Mouse (Mus musculus) embryo, embryonic 11 days (tissue): ENCODE results near the gene Nubp2.

Source experiments
- DNase-seq: peaks from one replicate; pipeline ENCODE4 v3.0.0-alpha.2; 2015

The Nubp2 gene

DNA sequence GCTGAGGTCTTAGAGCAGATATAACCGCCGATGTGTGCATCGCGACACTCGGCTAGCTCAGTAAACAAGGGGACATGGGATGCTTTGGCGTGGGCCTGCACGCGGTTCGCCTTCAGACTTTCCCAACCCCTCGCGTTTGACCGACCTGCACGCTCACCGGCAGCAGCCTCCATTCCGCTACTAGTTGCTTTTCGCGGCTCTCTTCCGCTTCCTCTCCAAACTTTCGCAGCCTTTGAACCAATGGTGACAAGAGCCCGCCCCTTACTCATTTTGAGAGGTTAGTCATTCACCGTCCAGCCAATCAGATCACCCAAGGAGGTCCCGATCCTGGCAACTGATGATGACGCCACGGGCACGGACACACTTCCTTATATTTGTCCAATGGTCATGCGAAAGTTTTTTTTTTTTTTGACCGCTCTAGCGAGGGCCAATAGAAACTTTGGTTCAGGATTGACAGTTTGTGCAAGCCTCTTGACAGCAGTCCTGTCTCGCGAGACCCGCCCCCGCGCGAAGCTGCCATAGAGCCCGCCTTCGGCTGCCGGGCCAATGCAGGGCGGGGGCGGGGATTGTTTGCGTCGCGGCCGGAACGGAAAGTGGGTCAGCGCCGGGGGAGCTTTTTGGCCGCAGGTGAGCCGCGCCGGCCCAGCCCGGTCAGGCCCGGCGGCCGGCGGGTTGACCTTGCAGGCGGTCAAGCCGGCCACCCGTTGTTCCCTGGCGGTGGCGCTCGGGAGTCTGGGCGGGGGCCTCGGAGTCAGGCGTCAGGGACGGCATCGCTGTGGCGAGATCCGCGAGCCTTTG, at the start of gene Nubp2, which contains the start of gene Spsb3:
TSS of gene Nubp2 (minus strand) at position 216 of the 798 bp plus-strand sequence.
TSS of gene Spsb3 (plus strand) at position 510 of the 798 bp plus-strand sequence.
- peak; percentile 99 for DNase-seq

DNA sequence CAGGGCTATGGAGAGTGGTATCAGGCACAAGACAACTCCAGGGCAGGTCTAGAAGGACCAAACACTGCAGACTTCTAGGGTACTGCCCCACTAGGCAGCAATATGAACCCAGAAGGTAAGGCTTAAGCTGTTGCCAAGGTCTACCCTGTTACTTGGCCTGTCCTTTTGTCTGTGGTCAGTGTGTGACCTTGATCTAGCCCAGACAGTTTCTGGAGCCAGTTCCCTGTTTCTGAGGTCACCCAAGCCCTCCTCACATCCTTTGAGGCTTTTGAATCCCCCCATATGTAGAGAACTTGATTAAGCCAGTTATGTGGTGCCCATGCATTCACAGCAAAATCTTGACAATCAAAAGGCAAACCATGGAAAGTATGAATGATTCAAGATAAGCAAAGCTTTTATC, 49.5 kb upstream of the Nubp2 start:
- no peak for DNase-seq

DNA sequence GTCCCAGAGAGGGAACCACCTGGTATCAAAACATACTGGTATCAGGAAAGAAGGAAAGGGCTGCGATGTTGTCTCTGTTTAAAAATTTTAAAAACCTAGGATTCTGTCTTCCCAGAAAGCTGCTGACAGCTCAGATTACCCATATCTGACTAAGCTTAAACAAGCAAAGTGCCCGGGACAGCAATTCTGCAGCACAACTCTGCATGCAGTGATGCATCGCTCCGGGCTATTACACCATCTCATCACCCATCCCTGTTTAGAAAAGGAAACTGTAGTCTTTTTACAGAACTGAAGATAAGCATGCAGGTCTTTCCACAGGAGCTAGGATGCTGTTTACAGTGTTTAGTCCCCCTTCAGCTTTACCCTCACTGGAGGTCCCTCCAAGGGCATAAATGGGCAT, 48.8 kb upstream of the Nubp2 start:
- no peak for DNase-seq

DNA sequence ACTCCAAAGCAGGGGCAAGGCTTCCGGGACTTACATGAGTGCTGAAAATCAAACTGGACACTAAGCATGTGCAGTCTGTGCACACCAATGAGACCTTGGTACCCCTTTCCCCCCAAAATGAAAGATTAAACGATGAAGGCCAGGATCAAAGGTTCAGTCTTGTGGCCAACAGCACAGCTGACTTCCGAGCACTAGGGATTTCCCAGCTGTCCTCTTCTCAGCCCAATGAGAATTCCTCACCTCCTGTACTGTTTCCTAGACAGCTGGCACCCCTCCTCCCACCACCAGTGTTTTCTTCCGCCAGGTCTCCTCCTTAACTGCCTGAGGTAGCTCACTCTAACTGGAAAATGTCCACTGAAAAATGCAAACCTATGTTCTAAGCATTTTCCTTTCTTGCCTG, 47.0 kb upstream of the Nubp2 start:
- no peak for DNase-seq

DNA sequence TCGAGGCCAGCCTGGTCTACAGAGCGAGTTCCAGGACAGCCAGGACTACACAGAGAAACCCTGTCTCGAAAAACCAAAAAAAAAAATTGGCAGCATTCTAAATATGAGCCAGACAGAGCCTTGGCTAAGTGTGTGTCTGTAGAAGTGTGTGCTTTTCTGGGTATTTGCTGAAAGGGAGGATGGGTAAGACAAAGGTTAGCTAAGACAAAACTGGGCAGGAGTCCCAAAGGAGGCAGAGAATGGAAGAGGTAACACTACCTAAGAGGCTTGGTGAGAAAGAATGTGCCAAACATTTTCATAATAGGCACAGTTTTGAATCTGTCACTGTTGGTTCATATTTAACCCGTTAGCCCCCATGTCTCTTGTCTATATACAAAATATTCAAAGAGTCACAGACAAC, 46.3 kb upstream of the Nubp2 start:
- no peak for DNase-seq

DNA sequence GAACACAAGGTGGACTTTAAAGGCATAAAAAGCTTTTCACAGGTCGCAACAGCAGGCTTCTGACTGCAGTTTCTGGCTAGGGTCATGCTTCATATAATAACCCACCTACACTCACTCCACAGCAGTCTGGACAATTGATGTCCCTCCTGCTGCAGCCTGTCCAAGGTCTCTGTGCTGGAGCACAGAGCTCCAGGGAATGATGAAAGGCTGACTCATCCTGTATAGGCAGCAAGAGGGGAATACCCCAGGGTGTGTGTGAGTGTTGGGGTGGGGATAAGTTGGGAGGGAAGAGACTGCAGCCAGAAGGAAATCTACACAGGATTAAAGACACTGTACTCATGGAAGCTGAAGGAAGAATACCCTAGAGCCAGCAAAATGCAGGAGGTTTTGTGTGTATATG, 43.4 kb upstream of the Nubp2 start:
- DNase-seq: no peak

DNA sequence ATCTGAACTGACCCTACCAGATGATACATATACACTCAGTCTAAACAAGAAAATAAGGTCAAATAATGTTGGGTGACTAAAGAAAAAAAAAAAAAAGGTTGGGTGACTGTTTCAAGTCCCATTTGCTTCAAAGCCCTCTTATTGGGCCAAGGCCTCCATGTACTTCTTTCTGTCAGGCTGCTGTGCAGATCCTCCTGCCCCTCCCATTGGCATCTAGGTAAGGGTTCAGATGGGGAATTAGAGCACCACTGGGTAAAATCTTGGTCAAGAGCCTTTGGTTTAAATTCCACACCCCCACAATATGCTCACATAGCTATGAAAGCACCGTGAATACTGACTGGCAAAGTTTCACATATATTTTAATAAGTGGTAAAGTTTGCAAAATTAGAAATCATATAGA, 37.1 kb upstream of the Nubp2 start:
- DNase-seq: no peak

DNA sequence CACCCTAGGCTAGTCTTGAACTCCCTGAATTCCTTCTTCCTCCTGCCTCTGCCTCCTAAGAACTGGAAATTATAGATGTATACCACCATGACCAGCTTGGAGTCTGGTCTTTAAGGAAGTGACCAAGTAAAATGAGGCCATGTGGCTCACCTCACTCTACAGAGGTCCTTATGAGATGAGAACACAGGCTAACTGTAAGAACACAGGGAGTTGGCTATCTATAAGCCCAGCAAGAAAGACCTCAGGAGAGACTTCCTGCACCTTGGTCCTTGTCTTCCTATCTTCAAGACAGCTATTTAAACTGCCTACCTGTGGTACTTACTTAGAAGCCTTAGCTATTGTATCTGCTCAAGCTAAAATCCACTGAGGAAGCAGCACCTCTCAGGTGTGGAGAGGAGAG, 27.8 kb upstream of the Nubp2 start:
- DNase-seq: no peak

DNA sequence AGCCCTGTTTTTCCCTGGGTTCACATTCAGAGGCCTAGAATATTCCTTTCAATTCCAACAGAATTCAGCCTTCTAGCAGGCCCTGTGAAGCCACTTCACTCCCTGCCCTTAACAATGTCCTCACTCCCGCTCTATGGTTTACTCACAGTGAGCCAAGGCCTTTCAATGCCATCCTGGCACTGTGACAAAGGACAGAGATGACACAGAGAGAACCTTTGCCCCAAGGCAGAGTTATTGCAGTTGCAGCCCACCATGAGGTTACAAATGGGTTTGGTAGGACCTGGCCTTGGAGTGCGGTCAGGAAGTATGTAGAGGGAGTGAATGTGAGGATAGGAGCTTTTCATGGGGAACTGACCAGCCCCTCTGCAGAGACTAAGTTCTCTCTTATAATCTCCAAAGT, 21.4 kb upstream of the Nubp2 start:
- no peak for DNase-seq

DNA sequence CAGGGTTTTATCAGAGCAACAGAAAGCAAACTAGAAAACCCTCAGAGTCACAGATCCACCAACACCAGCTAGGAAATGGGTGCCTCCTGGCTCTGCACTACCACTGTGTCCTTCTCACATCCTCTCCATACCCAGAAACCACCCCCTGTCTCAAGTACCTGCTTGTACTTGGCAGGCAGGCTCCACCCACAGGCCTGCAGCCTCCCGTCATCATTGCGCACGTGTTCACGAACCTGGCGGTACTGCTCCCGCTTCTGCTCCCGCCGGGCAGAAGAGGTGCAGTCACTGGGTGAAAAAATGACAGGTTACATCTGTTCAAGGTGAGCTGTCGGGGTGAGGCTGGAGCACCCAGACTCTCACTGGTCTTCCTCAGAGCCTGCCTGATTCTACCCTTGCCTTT, 17.6 kb upstream of the Nubp2 start:
- no peak for DNase-seq

DNA sequence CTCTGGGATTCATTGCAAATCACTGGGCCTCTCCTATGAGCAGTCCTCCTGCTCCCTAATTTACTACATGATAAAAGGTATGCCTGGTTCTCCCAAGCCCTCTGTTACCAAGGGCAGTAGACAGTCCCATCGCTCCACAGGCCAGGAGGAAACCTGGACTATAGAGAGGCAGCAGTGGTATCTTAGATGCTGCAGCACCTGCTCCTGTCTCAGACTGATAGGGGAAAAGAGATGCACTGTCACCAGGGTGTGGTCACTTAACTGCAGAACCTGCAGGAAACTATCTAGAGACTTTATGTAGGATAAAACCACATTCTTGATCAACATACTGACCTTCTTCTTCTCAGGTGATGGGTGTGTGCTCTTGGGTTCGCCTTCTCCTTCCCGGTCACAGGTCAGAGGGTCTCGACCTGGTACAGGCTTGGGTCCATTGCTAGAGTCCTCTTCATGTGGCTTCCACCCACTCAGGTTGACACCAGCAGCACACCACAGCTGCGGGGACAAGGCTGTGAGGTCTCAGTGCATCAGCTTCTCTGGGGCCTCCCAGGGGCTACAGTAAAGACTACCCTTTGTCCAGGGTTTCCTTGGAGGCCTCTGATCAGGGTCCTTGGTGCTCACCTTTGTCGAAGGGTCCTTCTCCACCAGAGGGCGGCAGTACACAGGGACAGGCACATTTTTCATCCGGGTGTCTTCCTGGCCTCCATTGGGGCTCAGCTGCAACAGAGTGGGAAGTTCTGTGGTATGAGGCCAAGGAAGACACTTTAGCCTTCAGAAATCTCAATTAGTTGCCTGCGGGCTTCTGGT, 16.7 kb upstream of the Nubp2 start:
- DNase-seq: peak; percentile 43

DNA sequence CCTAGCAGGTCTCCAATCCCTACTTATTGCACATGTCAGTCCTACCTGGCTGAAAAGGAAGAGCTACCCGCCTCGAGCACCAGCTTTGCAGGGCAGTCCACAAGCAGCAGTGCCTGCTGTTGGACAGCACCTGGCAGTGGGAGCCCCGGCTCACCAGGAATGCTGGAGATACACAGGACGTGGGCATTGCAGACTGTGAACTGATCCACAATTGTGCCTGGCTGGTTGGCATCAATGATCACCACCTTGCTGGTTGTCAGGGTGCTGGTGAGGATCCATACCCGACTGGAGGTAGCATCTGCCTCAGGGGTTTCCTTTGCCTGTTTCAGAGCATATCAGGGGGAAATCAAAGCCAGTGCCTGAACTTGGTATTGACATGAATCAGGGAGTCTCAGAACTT, 16.0 kb upstream of the Nubp2 start:
- no peak for DNase-seq

DNA sequence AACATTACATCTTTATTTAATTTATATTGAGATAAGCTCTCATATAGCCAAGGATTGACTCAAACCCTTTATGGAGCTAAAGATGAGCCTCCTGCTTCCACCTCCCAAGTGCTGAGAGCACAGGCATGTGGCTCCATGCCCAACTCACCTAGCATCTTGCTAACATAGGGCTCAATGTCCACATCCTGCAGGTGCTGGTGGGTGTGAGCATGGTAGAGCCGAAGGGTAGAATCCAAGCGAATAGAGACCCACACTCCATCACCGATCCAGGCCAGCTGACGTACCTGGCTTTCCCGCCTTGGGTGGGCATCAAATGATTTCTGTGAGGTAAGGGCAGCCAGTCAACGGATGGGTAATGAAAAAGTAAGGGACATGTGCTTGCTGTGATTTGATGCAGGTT, 13.9 kb upstream of the Nubp2 start:
- no peak for DNase-seq

DNA sequence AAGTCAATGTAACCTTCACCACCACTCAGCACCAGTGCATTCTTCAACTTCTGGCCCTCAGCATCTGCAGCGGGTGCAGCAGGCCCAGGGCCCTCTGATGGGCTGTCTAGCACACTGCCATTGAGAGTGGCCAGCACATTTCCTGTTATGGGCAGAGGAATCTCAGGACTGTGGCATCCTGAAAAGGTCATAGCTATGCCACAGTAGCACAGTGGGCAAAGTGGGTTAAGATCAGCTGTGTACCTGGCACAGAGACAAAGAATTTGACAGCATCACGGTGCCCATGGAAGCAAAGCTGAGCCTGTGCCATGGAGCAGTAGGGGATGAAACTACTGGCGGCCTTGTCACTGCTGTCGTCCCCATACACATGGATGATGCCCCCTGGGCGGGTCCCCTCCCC, 13.0 kb upstream of the Nubp2 start:
- no peak for DNase-seq

DNA sequence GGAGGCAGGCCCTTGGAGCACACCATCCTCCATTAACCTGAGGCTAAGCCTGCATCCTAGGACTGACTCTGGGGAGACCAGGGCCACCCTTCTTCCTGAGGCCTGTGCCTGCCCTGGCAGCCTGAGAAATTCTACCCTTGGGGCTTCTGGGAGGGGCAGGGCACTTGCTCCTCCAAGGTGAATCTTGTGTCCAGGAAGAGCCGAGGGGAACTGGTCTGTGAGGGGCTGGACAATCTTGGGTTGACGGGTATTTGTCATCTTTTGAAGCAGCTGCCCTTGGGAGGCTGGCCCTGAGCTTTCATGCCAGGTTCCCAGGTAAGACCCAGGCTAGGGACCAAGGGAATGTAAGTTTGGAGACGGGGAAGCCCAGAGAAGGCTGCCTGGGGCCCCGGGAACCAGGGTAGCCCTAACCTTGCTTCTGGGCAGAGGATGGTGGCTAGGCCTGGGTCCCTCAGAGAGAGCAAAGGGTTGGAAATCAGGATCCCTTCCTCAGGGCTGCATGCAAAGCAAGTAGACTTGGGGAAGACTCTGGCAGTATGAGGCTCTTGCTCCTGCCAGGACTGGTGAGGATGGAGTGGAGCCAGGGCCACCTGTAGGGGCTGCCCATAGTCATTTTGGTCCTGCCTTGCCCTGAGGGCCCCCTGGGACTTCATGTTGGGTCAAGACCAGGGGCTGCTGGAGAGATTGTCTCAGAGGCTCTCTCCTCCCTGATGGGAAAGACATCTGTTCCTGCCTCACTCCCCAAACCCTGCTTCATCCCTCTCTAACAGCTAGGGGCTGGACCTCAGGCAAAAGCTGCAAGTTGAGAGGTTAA, 12.1 kb upstream of the Nubp2 start:
- no peak for DNase-seq

DNA sequence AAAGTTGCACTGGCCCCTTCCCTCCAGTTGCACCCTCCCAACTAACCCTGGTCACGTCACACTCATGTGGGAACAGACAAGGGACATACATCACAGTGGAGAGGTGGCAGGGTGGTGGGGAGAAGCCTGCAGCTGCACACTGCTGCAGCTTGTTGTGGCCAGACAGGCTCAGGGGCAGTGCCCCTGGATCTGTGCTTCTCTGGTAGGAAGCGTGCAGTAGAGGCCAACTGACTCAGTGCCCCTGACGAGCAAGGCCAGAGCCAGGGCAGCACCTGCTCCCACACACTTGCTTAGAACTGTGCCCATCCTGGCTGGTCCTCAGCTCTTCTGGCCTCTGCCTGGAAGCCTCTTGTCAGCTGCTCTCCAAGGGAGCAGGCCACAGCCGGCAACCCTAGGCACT, 11.5 kb upstream of the Nubp2 start:
- no peak for DNase-seq

DNA sequence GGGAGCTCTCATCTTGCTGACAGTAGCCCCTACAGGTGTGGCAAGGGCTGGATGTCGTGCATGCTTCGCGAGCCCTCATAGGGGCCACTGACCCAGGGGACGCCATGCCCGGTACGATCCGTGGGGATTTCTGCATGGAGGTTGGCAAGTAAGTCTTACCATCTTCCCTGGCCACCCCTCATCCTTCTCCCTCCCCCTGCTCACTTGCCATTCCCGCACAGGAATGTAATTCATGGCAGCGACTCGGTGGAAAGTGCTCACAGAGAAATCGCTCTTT, 10.8 kb upstream of the Nubp2 start:
- no peak for DNase-seq

DNA sequence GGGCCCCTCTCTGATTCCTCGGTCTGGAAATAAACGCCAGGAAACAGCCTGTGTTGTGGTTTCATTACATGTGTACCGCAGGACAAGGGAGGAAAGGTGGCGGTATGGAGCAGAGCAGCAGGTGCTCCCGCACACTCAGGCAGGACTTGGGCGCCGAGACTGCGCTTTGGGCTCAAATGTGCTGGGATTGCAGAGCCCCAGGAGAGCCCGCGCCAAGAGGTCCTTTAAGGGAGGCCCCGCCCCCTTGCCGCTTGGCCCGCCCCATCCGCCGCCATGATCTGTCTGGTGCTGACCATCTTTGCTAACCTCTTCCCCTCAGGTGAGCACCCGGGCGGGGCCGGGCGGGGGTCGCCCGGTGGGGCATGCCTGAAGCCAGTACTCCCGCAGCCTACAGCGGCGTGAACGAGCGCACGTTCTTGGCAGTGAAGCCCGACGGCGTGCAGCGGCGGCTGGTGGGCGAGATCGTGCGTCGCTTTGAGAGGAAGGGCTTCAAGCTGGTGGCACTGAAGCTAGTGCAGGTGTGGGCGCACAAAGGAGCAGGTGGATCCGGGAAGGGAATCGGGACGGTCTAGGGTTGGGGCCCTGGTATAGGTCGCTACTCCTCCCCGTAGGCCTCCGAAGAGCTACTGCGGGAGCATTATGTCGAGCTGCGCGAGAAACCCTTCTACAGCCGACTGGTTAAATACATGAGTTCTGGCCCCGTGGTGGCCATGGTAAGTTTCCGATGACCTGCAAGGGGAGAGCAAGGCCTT, 10.3 kb upstream of the Nubp2 start, which contains the start of gene Nme3:
TSS of gene Nme3 (plus strand) at position 260 of the 752 bp plus-strand sequence.
- peak; percentile 85 for DNase-seq

DNA sequence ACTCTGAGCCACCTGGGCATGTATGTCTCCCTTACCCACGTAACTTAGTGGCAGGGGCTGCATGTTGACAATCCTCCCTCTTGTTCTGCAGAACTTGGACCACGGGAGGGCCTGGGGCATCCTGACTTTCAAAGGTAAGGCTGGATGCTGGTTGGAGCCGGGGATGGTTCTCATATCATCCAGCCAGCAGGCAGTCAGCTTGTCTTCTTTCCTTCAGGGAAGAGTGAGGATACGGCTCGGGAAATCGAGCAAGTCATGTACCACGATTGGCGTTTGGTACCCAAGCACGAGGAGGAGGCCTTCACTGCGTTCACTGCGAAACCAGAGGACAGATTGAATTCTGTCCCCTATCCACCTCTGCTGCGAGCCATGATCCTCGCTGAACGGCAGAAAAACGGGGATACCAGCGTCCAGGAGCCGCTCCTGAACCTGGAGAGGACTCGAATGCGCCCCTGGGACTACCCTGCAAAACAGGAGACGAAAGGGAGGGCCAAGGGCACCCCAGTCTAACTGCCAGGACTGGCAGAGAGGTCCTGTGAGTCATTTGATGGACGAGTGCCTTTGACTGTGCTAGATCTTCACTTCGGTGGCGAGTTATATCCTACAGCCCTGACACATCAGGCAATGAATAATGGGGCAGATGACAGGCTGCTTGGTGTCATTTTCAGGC, 9.6 kb upstream of the Nubp2 start:
- no peak for DNase-seq

DNA sequence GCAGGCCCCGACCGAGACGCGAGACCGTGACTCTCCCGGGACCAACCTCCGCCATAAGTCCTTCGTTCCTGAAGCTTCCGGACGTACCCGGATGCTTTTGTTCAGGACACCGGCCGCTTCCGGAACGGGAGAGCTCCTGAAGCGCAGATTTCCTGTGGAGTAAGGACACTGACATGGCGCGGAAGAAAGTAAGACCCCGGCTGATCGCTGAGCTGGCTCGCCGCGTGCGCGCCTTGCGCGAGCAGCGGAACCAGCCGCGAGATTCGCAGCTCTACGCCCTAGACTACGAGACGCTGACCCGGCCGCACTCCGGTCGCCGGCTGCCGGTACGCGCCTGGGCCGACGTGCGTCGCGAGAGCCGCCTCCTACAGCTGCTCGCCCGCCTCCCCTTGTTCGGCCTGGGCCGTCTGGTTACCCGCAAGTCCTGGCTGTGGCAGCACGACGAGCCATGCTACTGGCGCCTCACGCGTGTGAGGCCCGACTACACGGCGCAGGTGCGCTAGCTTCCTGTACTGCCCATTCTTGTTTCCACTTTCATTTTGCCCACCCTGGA, 8.9 kb upstream of the Nubp2 start, which contains the start of the genes Eme2 and Mrps34:
TSS of gene Eme2 (minus strand) at position 93 of the 553 bp plus-strand sequence.
TSS of gene Mrps34 (plus strand) at position 122 of the 553 bp plus-strand sequence.
- DNase-seq: peak; percentile 94
